Mouse (Mus musculus) urinary bladder, postnatal 4 days (tissue): ENCODE results near the gene Abr.

ENCODE experiments used
- DNase-seq, 2 experiments: peaks; one replicate each; pipeline ENCODE4 v3.0.0; 2021 to 2022; ENCODE audit warnings: low spot score in 2 of 2

Gene Abr

GRCm38 (mm10) chr11:76376425-76376824 is 245.7 kb downstream of the Abr start:
- no peak for DNase-seq

- DNase-seq = peak; percentile 83 to 85
Measured at GRCm38 (mm10) chr11:76374491-76375185, 247.5 kb downstream of the Abr start.

- no peak for DNase-seq
Measured at GRCm38 (mm10) chr11:76372534-76372933, 249.6 kb downstream of the Abr start.

- DNase-seq = no peak
Measured at GRCm38 (mm10) chr11:76372120-76372519, 250.0 kb downstream of the Abr start.

- no peak for DNase-seq
Measured at GRCm38 (mm10) chr11:76370491-76370890, 251.6 kb downstream of the Abr start.
